Mouse (Mus musculus): ENCODE data around the gene Car1. TPM values are rescaled to one million over a fixed set of nuclear protein-coding genes. Genes with fewer than 3 reads are reported as not detected.
"Not testable (repeated sequence)": the region's sequence is repeated elsewhere in the genome, so short reads cannot be mapped to it uniquely, and the experiment has no call there.

Car1 gene
- polyA plus RNA-seq, 1 experiment from 2014 or later: 7.7 TPM

- no peak for ATAC-seq
- Histone ChIP-seq H3K9ac (ENCODE audit: low read depth, low read length) (no peak overlapping the region), H3K9me3 (ENCODE audit: control insufficient read depth) (no peaks in the 10 kb centered on the region), H3K4me3 (ENCODE audit: low read depth, low read length) (no peak overlapping the region), H3K36me3 (ENCODE audit: control insufficient read depth, insufficient read depth) (no peaks in the 10 kb centered on the region), H3K27ac (ENCODE audit: low read depth, low read length) (no peak overlapping the region), H3K4me2 (replicated peaks; ENCODE audit: low read depth) (no peak overlapping the region), H3K4me1 (replicated peaks; ENCODE audit: control insufficient read depth, insufficient read depth, low read length) (no peaks in the 10 kb centered on the region), H3K27me3 (replicated peaks; ENCODE audit: control insufficient read depth, insufficient read depth, low read length) (no peaks in the 10 kb centered on the region)
- 92% methylated on average over 1 of the region's 1 CpGs for WGBS
- no peak for TF ChIP-seq CTCF (IDR thresholded peaks at IDR 0.05; ENCODE audit: low read depth)
These were observed 20.6 kb downstream of the Car1 start for GRCm38 (mm10) chr3:14787607-14788006.

GRCm38 (mm10) chr3:14787136-14787535, 21.0 kb downstream of the Car1 start:
- Histone ChIP-seq H3K4me2 (replicated peaks; ENCODE audit: low read depth) (no peak overlapping the region), H3K27ac (ENCODE audit: low read depth, low read length) (no peak overlapping the region), H3K27me3 (replicated peaks; ENCODE audit: control insufficient read depth, insufficient read depth, low read length) (no peaks in the 10 kb centered on the region), H3K36me3 (ENCODE audit: control insufficient read depth, insufficient read depth) (no peaks in the 10 kb centered on the region), H3K4me3 (ENCODE audit: low read depth, low read length) (no peak overlapping the region), H3K9ac (ENCODE audit: low read depth, low read length) (no peak overlapping the region), H3K4me1 (replicated peaks; ENCODE audit: control insufficient read depth, insufficient read depth, low read length) (no peaks in the 10 kb centered on the region), H3K9me3 (ENCODE audit: control insufficient read depth) (no peaks in the 10 kb centered on the region)
- TF ChIP-seq CTCF (IDR thresholded peaks at IDR 0.05; ENCODE audit: low read depth): no peak
- no peak for ATAC-seq
- 20% methylated on average over 1 of the region's 1 CpGs for WGBS

- H3K27ac ChIP-seq (ENCODE audit: low read depth, low read length): no peak overlapping the region
- H3K4me1 ChIP-seq (replicated peaks; ENCODE audit: control insufficient read depth, insufficient read depth, low read length): no peaks in the 10 kb centered on the region
- ATAC-seq: no peak
- no peaks in the 10 kb centered on the region for H3K9me3 ChIP-seq (ENCODE audit: control insufficient read depth)
- WGBS: 69% methylated on average over 2 of the region's 2 CpGs
- TF ChIP-seq CTCF (IDR thresholded peaks at IDR 0.05; ENCODE audit: low read depth): no peak
- H3K4me3 ChIP-seq (ENCODE audit: low read depth, low read length): no peak overlapping the region
- no peak overlapping the region for H3K9ac ChIP-seq (ENCODE audit: low read depth, low read length)
- no peak overlapping the region for H3K4me2 ChIP-seq (replicated peaks; ENCODE audit: low read depth)
- no peaks in the 10 kb centered on the region for H3K27me3 ChIP-seq (replicated peaks; ENCODE audit: control insufficient read depth, insufficient read depth, low read length)
- H3K36me3 ChIP-seq (ENCODE audit: control insufficient read depth, insufficient read depth): no peaks in the 10 kb centered on the region
These were observed 21.6 kb downstream of the Car1 start for GRCm38 (mm10) chr3:14786551-14787079.

GRCm38 (mm10) chr3:14785353-14785752, 22.8 kb downstream of the Car1 start:
- Histone ChIP-seq H3K4me2 (replicated peaks; ENCODE audit: low read depth) (no peak overlapping the region), H3K27me3 (replicated peaks; ENCODE audit: control insufficient read depth, insufficient read depth, low read length) (no peaks in the 10 kb centered on the region), H3K9me3 (ENCODE audit: control insufficient read depth) (no peaks in the 10 kb centered on the region), H3K4me3 (ENCODE audit: low read depth, low read length) (no peak overlapping the region), H3K4me1 (replicated peaks; ENCODE audit: control insufficient read depth, insufficient read depth, low read length) (no peaks in the 10 kb centered on the region), H3K36me3 (ENCODE audit: control insufficient read depth, insufficient read depth) (no peaks in the 10 kb centered on the region), H3K27ac (ENCODE audit: low read depth, low read length) (no peak overlapping the region), H3K9ac (ENCODE audit: low read depth, low read length) (no peak overlapping the region)
- no peak for TF ChIP-seq CTCF (IDR thresholded peaks at IDR 0.05; ENCODE audit: low read depth)
- ATAC-seq: no peak
- WGBS: 80% methylated on average over 2 of the region's 2 CpGs

GRCm38 (mm10) chr3:14783198-14783597, 25.0 kb downstream of the Car1 start:
- not testable (repeated sequence) for ATAC-seq; H3K9ac ChIP-seq (ENCODE audit: low read depth, low read length); H3K27ac ChIP-seq (ENCODE audit: low read depth, low read length); H3K4me3 ChIP-seq (ENCODE audit: low read depth, low read length); H3K9me3 ChIP-seq (ENCODE audit: control insufficient read depth); H3K27me3 ChIP-seq (replicated peaks; ENCODE audit: control insufficient read depth, insufficient read depth, low read length); H3K4me1 ChIP-seq (replicated peaks; ENCODE audit: control insufficient read depth, insufficient read depth, low read length); H3K36me3 ChIP-seq (ENCODE audit: control insufficient read depth, insufficient read depth); H3K4me2 ChIP-seq (replicated peaks; ENCODE audit: low read depth)
- 70% methylated on average over 5 of the region's 5 CpGs for WGBS

- not testable (repeated sequence) for H3K9me3 ChIP-seq (ENCODE audit: control insufficient read depth); H3K27me3 ChIP-seq (replicated peaks; ENCODE audit: control insufficient read depth, insufficient read depth, low read length); H3K27ac ChIP-seq (ENCODE audit: low read depth, low read length); H3K4me3 ChIP-seq (ENCODE audit: low read depth, low read length); H3K4me2 ChIP-seq (replicated peaks; ENCODE audit: low read depth); H3K36me3 ChIP-seq (ENCODE audit: control insufficient read depth, insufficient read depth); H3K4me1 ChIP-seq (replicated peaks; ENCODE audit: control insufficient read depth, insufficient read depth, low read length); ATAC-seq; H3K9ac ChIP-seq (ENCODE audit: low read depth, low read length)
- WGBS: 76% methylated on average over 3 of the region's 3 CpGs
These were observed 25.8 kb downstream of the Car1 start for GRCm38 (mm10) chr3:14782365-14782764.

- no peak for ATAC-seq
- H3K27me3 ChIP-seq (replicated peaks; ENCODE audit: control insufficient read depth, insufficient read depth, low read length): no peaks in the 10 kb centered on the region
These were observed 28.0 kb downstream of the Car1 start for GRCm38 (mm10) chr3:14780212-14780611.

GRCm38 (mm10) chr3:14776497-14777162, 31.5 kb downstream of the Car1 start:
- not testable (repeated sequence) for H3K27ac ChIP-seq (ENCODE audit: low read depth, low read length); H3K4me1 ChIP-seq (replicated peaks; ENCODE audit: control insufficient read depth, insufficient read depth, low read length); H3K9ac ChIP-seq (ENCODE audit: low read depth, low read length); H3K36me3 ChIP-seq (ENCODE audit: control insufficient read depth, insufficient read depth); ATAC-seq; H3K27me3 ChIP-seq (replicated peaks; ENCODE audit: control insufficient read depth, insufficient read depth, low read length); H3K4me3 ChIP-seq (ENCODE audit: low read depth, low read length); H3K4me2 ChIP-seq (replicated peaks; ENCODE audit: low read depth); H3K9me3 ChIP-seq (ENCODE audit: control insufficient read depth)
- 83% methylated on average over 2 of the region's 3 CpGs for WGBS

More at GRCm38 (mm10) chr3:14780212-14780611, 28.0 kb downstream of the Car1 start:
- no peak overlapping the region for H3K4me2 ChIP-seq (replicated peaks; ENCODE audit: low read depth)
- H3K4me1 ChIP-seq (replicated peaks; ENCODE audit: control insufficient read depth, insufficient read depth, low read length): no peaks in the 10 kb centered on the region
- no peak overlapping the region for H3K27ac ChIP-seq (ENCODE audit: low read depth, low read length)
- no peak overlapping the region for H3K9ac ChIP-seq (ENCODE audit: low read depth, low read length)
- no peak for TF ChIP-seq CTCF (IDR thresholded peaks at IDR 0.05; ENCODE audit: low read depth)
- no peak overlapping the region for H3K4me3 ChIP-seq (ENCODE audit: low read depth, low read length)
- H3K36me3 ChIP-seq (ENCODE audit: control insufficient read depth, insufficient read depth): no peaks in the 10 kb centered on the region
- WGBS: 34% methylated on average over 2 of the region's 2 CpGs
- no peaks in the 10 kb centered on the region for H3K9me3 ChIP-seq (ENCODE audit: control insufficient read depth)

- H3K9ac ChIP-seq (ENCODE audit: low read depth, low read length); H3K27me3 ChIP-seq (replicated peaks; ENCODE audit: control insufficient read depth, insufficient read depth, low read length); H3K4me3 ChIP-seq (ENCODE audit: low read depth, low read length); ATAC-seq; H3K4me1 ChIP-seq (replicated peaks; ENCODE audit: control insufficient read depth, insufficient read depth, low read length); H3K27ac ChIP-seq (ENCODE audit: low read depth, low read length); H3K36me3 ChIP-seq (ENCODE audit: control insufficient read depth, insufficient read depth); H3K9me3 ChIP-seq (ENCODE audit: control insufficient read depth); H3K4me2 ChIP-seq (replicated peaks; ENCODE audit: low read depth): not testable (repeated sequence)
- WGBS: 86% methylated on average over 1 of the region's 1 CpGs
These were observed 33.6 kb downstream of the Car1 start for GRCm38 (mm10) chr3:14774539-14774938.

Data from intestine, postnatal 0 days (tissue).